Mouse (Mus musculus) lung, adult 2 months (tissue): ENCODE data around the gene Bcas3.

Experiments used
- CTCF ChIP-seq: fragments of 200-500 bp; IDR thresholded peaks from 2 replicates; pipeline ENCODE4 v1.5.1; 2011; ENCODE audit warnings: mild to moderate bottlenecking, low read length, control low read depth; ENCODE audit not compliant: insufficient read depth
- POLR2A ChIP-seq: fragments of 200-500 bp; IDR thresholded peaks from 2 replicates; pipeline ENCODE4 v1.6.1; 2011; ENCODE audit warnings: low read depth, mild to moderate bottlenecking, control low read depth, low read length, borderline replicate concordance; ENCODE audit errors: extremely low read depth

GRCm38 (mm10) chr11:85632568-85632981 lies 279.6 kb downstream of the Bcas3 start:
- TF ChIP-seq CTCF = no peak
- no peak for TF ChIP-seq POLR2A
